8 mouse cellular contexts compared by ENCODE assay signal in the genomic region with DNA sequence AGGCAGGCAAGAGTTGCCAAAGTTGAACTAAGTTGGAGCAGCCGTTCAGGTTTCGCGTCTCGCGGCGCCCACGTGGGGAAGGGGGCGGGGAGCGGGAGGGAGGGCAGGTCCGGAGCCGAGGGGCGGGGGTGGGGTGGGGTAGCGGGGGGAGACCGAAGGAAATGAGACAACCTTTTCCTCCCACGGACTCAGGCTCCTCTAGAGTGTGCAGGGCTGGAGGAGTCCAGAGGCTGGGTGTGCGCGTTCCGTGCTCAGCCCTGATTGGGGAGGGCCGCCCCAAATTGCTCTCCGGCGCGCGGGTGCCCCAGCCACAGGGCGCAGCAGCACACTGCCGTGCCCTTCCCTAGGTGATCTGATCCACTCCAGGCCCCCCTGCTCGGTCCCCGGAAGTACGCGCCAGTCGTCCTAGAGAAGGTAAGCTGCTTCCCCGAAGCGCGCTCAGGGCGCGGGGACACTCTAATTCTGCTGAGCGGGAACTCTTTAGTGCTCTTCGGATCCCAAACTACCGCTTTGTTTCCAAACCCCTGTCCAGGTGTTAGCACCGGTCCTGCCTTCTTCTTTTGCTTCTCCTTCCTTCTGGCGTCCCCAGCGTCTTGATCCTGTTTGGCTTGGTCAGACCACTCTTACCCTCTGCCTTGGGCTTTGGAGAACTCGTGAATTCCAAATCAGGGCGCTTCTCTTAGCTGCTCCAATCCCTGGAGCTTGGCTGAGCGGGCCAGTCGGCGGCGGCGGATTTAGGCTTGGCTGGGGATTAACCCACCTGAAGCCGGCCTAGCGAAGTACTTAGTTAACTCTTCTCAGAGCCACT. TPM values are rescaled to one million over a fixed set of nuclear protein-coding genes. Genes with fewer than 3 reads are reported as not detected.
DNase-seq lines count a peak whose midpoint lies in the region; ATAC-seq and TF ChIP-seq lines count a peak whose summit lies in the region.

No protein-coding gene starts in this region.

- peak in 1 of 2 experiments; percentile 17 for DNase-seq in left cerebral cortex, adult 2 months (ENCODE audit: extremely low spot score in 1 of 2, low spot score in 2 of 2)
- DNase-seq in left cerebral cortex, adult 8-10 months (ENCODE audit: low spot score in 2 of 2), result no peak
- DNase-seq in embryo, embryonic 10 days (ENCODE audit: low spot score), result peak; percentile 48
- DNase-seq in kidney, postnatal 0 days (ENCODE audit: low spot score), result peak; percentile 62
- DNase-seq in lung, postnatal 36 days, result peak; percentile 44

- TF ChIP-seq CTCF in left cerebral cortex, adult 2 months (IDR thresholded peaks at IDR 0.05), result no peak
- TF ChIP-seq CTCF in kidney, postnatal 0 days (IDR thresholded peaks at IDR 0.05; ENCODE audit: low read depth), result no peak

- peak; percentile 56 for ATAC-seq in heart, embryonic 12.5 days (ENCODE audit: insufficient number of reproducible peaks, low FRiP score)
- ATAC-seq in kidney, postnatal 0 days (replicated peaks; ENCODE audit: low FRiP score, low read depth), result peak; percentile 78
- peak; percentile 63 for ATAC-seq in stomach, embryonic 15.5 days (ENCODE audit: insufficient read depth, low FRiP score, low read depth)
- no peak for ATAC-seq in cerebellum, adult (ENCODE audit: insufficient number of reproducible peaks, low FRiP score, low TSS enrichment)

- H3K4me2 ChIP-seq in heart, embryonic 12.5 days, result peak overlapping the region; percentile 99
- H3K4me2 ChIP-seq in kidney, postnatal 0 days (ENCODE audit: low read length), result peak overlapping the region; percentile 90
- peak overlapping the region; percentile 91 for H3K4me2 ChIP-seq in stomach, embryonic 15.5 days

- H3K36me3 ChIP-seq in heart, embryonic 12.5 days, result no peaks in the 10 kb centered on the region
- no peaks in the 10 kb centered on the region for H3K36me3 ChIP-seq in kidney, postnatal 0 days (ENCODE audit: insufficient read depth, low read length)
- H3K36me3 ChIP-seq in stomach, embryonic 15.5 days, result no peaks in the 10 kb centered on the region

- peaks cover 35% of the 10 kb centered on the region for H3K27me3 ChIP-seq in heart, embryonic 12.5 days (replicated peaks)
- no peaks in the 10 kb centered on the region for H3K27me3 ChIP-seq in kidney, postnatal 0 days (ENCODE audit: insufficient read depth, low read length)
- H3K27me3 ChIP-seq in stomach, embryonic 15.5 days (replicated peaks), result no peaks in the 10 kb centered on the region

- WGBS in heart, embryonic 12.5 days, result under 1% methylated on average over 48 of the region's 50 CpGs
- WGBS in kidney, postnatal 0 days, result under 1% methylated on average over 44 of the region's 50 CpGs
- WGBS in stomach, embryonic 15.5 days, result 1% methylated on average over 50 of the region's 50 CpGs

- H3K27ac ChIP-seq in left cerebral cortex, adult 2 months, result peak overlapping the region; percentile 76
- H3K27ac ChIP-seq in heart, embryonic 12.5 days (ENCODE audit: poor library complexity, severe bottlenecking), result no peak overlapping the region
- H3K27ac ChIP-seq in kidney, postnatal 0 days, result peak overlapping the region; percentile 87
- H3K27ac ChIP-seq in stomach, embryonic 15.5 days, result peak overlapping the region; percentile 80

- peaks cover 36% of the 10 kb centered on the region for H3K4me1 ChIP-seq in heart, embryonic 12.5 days (replicated peaks)
- H3K4me1 ChIP-seq in kidney, postnatal 0 days (replicated peaks; ENCODE audit: insufficient read depth, low read length), result peaks cover 10% of the 10 kb centered on the region
- H3K4me1 ChIP-seq in stomach, embryonic 15.5 days, result peaks cover 15% of the 10 kb centered on the region

- peak overlapping the region; percentile 71 for H3K9ac ChIP-seq in heart, embryonic 12.5 days
- H3K9ac ChIP-seq in kidney, postnatal 0 days (ENCODE audit: low read depth, low read length), result peak overlapping the region; percentile 75
- H3K9ac ChIP-seq in stomach, embryonic 15.5 days, result peak overlapping the region; percentile 58

- no peaks in the 10 kb centered on the region for H3K9me3 ChIP-seq in heart, embryonic 12.5 days (replicated peaks)
- no peaks in the 10 kb centered on the region for H3K9me3 ChIP-seq in kidney, postnatal 0 days (replicated peaks; ENCODE audit: low read length)
- H3K9me3 ChIP-seq in stomach, embryonic 15.5 days, result no peaks in the 10 kb centered on the region

- intact Hi-C loops in left cerebral cortex, adult 2 months (cut with DNase I), result loop anchor here (2.0 kb wide), 2 partner anchors 55 to 77 kb away; no protein-coding TSS in a partner anchor

- peak overlapping the region; percentile 54 for H3K4me3 ChIP-seq in left cerebral cortex, adult 2 months
- H3K4me3 ChIP-seq in heart, embryonic 12.5 days, result peak overlapping the region; percentile 71
- peak overlapping the region; percentile 60 for H3K4me3 ChIP-seq in kidney, postnatal 0 days (replicated peaks; ENCODE audit: low read depth, low read length)
- peak overlapping the region; percentile 68 for H3K4me3 ChIP-seq in stomach, embryonic 15.5 days (replicated peaks)

RNA-seq across cellular contexts. Expression of a gene that starts 0.8 kb away (rescaled TPM):
- total RNA-seq in left cerebral cortex, adult 2 months (2021), result 10 to 100 TPM; 13.0 to 13.8 TPM
- total RNA-seq in left cerebral cortex, adult 8-10 months (2022), result 10 to 100 TPM; 10.2 to 13.8 (median 13.0) TPM
- 4.2 and 5.4 TPM in 2 replicates for polyA plus RNA-seq in heart, embryonic 12.5 days (2016; fragmentation: Nextera tagmentation; extraction: Ambion mirVana)
- 60.8 and 62.5 TPM in 2 replicates for polyA plus RNA-seq in kidney, postnatal 0 days (2015; fragmentation: Nextera tagmentation; extraction: Ambion mirVana)
- 18.1 and 19.3 TPM in 2 replicates for polyA plus RNA-seq in stomach, embryonic 15.5 days (2015; fragmentation: Nextera tagmentation; extraction: Ambion mirVana)

Comparison
In these comparisons a context has a peak if more than half of its experiments do, and no peak if none do; other contexts are left out.
1. DNase-seq: peak in embryo, embryonic 10 days (single experiment), kidney, postnatal 0 days (single experiment) and lung, postnatal 36 days (single experiment); none in left cerebral cortex, adult 8-10 months (0 of 2).
2. Peak in every context shown above with its lines, with median percentiles within 50 percentile points of each other: H3K4me3 ChIP-seq, H3K4me2 ChIP-seq and H3K9ac ChIP-seq.